Mouse (Mus musculus): ENCODE measurements at regions not wholly inside any gene's neighbourhood (a gene's known extent, or its start where the extent isn't known, plus 50 kb on each side); places are given as distances from the start of the nearest gene placed in this dataset.

DNA sequence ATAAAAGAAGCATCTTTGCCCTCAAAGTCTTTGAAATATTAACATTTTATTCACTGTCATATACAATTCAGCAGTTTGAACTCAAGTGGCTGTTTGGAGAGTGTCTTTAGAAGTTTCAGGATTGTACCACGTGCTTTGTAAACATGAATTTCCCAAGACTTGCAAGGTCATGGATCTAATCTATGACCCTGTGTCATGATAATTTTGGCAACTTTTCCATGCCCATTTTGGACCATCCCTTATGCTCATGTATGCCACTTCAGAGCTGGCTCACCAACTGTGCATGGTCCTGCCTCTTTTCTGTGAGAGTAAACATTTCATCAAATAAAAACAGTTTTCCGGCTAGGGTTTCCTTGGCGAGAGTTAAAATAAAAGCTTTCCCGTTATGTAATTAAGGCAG is 347.1 kb upstream of the Zeb2 start:
- DNase-seq, result no peak

DNA sequence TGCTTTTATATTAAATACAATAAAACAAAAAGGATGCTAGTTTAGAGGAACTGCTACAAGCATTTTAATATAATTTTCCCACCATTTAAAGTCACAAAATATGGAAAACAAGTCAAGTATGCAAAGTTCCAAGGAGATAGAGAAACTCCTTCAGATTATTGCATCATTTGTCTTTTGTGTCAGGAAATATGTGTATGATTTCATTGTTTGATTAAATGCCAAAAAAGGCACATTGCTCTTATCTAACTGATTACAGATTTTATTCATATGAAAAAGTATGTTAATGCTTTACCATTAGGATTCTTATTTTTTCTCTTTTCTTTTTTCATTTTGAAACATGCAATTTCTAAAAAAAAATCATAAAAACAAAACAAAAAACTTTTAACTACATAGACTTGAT is 342.2 kb upstream of the Zeb2 start:
- no peak for DNase-seq

GRCm38 (mm10) chr2:45454811-45455210 is 337.6 kb upstream of the Zeb2 start:
- no peak for DNase-seq

DNA sequence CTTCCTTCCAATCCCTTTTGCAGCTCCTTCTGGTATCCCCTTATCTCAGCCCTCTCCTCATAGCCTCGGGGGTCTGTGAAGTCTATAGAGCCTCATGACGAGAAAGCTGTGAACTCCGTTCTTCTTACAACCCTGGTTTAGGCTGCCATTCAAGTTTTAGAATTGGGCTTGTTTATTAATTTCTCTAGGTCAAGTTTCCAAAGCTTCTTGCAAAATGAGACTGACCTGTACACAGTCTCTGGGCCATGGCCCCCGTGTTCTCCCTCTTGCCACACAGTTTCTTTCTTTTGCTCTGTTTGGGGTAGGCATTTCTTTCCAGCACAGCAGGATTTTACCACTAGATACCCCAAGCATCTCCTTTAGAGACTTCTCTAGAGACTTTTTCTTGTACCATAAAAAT is 322.0 kb upstream of the Zeb2 start:
- no peak for DNase-seq

DNA sequence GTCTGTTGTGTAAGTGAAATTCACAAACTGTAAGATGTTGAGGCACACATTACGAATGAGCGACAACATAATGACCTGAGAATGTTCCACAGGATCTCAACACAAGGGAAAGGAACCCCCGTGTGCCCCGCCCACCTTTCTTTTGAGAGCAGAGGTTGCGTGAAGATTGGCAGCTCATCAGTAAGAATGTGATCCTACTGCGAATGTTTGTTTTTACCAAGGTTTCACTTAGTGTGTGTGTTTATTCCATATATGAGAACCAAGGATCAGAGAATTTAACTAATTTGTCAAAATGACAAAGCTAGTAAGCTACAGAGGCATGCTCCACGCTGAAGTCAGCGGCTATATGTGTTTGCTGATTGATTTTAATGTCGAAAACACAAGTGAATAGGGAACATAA is 321.5 kb upstream of the Zeb2 start:
- DNase-seq, result no peak

DNA sequence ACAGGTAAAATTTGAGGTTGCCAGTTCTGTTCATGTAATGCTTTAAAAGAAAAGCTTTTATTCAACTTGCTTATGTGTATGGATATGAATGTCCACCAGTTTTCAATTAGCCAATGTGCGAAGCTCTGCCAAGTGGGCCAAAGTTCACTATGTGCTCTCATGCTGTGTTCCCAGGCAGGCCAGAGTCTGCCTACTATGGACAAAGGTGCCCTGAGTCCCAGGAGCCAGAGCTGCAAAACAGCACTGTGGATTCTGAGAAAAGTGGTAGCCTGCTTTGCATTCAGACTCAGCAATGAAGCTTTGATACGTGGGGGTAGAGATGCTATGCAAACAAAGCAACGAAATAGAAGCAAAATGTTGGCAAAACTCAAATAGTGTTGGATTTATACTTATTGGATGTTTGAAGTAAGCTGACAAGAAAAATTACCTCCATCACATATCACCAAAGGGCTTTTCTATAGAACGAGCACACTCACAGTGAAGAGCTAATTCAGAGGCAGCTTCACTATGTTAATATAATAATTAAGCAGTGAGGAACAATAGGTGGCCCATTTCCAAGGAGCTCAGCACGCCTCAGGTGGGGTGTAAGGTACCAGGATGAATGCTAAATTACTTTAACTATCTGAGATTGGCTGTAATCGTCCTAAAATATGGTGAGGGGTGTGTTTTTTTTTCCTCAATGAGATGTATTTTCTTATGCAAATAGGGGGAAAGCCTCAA is 318.2 kb upstream of the Zeb2 start:
- no peak for DNase-seq

DNA sequence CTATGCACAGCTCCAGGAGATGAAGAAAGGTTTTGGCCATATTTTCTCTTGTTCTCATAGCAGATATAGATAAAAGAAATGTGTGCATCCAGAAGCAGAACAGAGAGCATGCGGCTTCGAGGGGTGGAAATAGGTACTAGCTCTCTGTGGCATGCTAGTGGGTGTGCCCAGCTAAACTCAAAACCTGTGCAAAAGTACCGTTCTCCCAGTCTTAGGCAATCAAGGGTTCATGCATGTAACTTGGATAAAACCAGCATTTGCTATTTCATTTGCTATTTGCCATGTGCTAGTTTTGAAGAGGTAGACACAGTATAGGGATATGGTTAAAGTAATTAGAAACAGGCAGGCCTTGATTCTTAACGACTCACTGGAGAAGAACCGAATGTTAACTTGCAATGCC is 317.6 kb upstream of the Zeb2 start:
- DNase-seq, result no peak

GRCm38 (mm10) chr2:45434169-45434568 is 317.0 kb upstream of the Zeb2 start:
- DNase-seq, result no peak

GRCm38 (mm10) chr2:45431366-45431765 is 314.2 kb upstream of the Zeb2 start:
- DNase-seq, result no peak

DNA sequence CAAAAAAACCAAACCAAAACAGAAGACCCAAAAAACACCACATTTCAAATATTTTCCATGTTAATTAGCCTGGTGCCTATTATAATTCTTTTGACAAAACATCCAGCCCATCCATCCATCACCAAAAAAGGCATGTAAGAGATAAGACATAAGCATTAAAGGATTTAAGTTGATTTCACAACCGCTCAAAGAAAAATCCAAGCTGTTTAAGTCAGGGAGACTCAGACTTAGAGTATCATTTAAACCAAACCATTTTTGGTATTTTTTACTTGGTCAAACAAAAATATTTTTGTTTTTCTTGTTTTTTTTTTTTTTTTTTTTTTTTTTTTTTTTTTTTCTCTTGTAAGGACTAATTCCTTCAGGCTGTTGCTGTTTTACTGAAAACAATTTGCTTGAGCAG is 304.6 kb upstream of the Zeb2 start:
- DNase-seq, result no peak

DNA sequence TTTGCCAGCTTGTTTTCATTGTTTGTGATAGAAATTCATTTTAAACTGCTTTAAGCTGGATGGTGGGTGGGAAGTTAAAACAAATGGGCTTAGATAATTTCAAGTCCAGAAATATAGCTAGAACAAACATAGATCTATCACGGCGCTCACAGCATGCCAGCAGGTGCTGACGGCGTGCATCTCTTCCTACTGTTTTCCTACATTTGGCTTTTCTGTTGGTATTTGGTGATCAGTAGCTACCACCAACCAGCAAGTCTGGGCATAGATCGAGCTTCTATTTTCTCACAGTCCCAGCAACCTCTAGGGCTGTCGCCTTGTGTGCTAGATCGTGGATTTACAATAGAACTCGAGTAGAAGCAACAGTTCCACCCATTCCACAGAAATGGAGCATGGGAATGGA is 290.9 kb upstream of the Zeb2 start:
- peak; percentile 22 for DNase-seq

DNA sequence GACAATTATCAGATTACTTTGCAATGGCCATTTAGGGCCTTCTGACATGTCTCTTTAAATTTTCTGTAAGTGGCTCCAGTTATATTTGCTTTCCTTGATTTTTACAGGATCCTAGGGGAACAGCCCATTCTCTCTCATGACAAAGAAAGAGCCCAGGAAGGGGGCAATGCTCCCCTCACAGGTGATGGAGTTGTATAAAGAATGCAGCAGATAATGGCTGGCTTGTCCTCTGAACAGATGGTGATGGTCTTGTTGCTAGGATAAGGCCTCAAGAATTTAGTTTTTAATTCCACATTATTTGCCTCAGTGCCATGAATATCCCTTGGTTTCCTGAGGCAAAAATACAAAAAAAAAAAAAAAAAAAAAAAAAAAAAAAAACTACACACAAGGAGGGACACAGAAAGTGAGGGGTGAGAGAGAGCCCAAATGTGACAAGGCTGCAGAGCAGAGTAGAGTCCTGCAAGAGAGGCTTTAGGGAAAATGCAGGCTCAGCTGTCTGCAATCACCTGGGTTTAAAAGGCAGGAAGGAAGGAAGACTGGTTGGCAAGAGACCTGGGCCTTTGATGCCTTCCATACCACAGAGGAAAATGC is 272.8 kb upstream of the Zeb2 start:
- no peak for DNase-seq

- no peak for DNase-seq
Measured at GRCm38 (mm10) chr2:45371268-45371667, 254.1 kb upstream of the Zeb2 start.

DNA sequence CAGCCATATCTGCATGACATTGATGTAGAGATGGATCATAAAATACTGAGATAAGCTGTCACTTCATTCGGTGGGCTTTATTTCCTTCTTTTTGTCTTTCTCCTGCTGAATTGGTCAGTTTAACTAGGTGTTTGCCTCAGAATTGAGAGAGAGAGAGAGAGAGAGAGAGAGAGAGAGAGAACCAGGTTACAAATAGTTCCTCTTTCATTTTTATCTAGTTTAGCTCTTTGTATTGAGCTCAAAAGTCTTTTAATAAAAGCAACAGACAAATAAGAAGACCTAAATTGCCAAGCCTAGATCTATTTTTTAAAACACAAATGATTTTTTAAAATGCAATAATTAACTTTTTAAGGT is 253.4 kb upstream of the Zeb2 start:
- DNase-seq, result no peak

DNA sequence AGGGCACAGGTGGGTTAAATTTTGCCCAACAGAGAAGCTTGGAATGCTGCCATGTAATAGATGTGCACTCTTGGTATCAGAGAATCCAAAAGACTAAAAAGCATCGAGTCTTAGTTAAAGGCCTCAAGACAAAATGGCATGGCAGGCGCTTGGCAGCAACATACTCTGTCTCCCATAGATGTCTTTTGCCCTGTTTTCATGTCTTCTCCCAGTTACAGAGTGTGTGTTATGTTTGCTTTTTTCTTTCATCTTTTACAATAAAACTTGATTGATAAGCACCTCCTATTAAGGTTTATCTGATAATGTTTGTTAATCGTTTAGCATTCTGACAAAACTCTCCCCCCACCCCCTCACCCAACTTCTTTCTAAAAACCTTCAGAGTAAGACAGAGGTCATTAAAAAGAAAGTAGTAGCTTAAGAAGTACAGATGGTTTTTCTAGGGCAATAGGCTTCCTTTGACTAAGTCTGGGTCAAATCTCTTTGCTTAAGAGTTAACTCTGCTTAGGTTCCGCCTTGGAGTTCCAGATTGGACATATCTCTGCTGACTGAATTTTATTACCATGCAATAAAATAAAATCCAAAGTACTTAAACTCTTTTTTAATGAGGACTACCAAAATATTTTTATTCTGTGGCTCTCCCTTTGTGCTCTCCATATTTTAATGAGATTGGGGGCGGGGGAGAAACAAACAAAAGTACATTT is 252.9 kb upstream of the Zeb2 start:
- DNase-seq, result no peak

GRCm38 (mm10) chr2:45369432-45369831 is 252.2 kb upstream of the Zeb2 start:
- no peak for DNase-seq

DNA sequence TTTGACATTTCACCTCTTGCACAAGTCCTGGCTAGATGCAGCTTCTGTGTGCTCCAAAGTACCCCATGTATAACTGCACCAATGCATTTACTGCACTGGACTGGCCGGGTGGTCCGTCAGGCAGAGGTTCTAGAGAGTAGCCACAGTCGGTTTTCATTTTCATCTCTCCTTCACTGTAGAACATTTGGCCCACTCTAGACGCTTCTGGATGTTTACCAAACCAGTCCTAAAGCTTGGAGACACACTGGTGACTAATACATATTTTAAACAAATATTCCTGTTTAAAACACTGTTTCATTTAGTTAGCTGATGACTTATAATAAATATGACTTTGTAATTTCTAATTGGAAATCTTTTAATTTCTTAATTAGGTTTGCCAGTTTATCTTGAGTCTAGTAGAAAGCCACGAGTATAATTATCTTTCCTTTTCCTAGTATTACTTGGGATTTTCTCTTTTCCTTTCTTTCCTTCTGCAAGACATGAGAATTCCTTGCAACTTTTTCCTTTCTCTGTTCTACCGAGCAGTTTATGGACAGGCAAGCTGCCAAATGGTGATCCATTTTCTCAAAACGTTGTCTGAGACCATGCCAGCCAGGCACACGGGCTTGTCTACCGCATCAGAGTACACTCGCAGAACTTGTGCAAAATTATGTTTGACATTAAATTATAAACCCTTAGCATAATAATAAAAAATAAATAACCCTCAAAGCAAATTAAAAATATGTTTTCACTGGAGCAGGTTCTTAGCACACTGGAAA is 250.4 kb upstream of the Zeb2 start:
- DNase-seq, result no peak

GRCm38 (mm10) chr2:45357266-45357665 is 240.1 kb upstream of the Zeb2 start:
- DNase-seq, result no peak

GRCm38 (mm10) chr2:45356558-45357170 is 239.5 kb upstream of the Zeb2 start:
- DNase-seq, result no peak

DNA sequence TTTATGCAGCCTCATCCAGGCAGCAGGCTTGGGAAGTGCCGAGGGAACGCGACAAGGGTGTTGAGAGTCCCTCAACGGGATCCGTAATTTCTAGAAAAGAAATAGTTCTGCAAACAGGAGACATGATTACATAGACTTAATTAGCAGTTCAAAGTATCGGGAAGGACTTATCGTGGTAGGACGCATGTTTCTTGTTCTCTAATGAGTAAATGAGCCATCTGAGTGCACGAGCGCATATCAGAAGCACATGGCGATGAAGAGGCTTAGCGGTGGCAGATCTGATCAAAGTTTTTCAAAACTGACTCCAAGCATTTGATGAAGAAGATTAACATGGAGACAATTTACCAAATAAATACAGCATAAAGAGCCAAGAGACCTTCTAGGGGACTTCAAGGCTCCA is 238.8 kb upstream of the Zeb2 start:
- no peak for DNase-seq

DNA sequence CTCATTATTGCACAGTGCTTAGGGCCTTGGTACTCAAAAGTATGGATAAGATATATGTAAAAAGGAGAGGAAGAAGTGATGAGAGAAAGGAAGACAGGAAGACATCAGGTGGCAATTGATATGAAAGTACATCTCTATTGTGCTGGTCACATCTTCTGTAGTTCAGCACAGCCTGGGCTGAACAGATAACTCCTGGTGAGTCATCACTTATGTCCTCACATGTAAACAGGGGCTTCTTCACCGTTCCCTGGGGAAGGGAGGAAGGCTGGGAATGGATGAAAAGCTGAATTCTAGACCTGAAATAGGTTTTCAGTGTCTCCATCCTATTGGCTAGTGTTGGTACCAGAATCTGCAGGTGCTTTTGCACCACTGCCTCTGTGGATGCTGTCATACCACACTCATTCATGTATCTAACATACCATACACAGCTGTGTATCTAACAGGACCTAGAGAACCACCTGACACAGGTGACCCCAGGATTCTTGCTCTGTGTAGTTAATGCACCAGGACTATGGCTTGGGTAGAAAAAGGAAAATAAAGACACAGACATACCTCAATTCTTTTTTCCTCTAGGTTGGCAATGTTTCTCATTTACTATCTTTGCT is 234.4 kb upstream of the Zeb2 start:
- DNase-seq, result no peak

DNA sequence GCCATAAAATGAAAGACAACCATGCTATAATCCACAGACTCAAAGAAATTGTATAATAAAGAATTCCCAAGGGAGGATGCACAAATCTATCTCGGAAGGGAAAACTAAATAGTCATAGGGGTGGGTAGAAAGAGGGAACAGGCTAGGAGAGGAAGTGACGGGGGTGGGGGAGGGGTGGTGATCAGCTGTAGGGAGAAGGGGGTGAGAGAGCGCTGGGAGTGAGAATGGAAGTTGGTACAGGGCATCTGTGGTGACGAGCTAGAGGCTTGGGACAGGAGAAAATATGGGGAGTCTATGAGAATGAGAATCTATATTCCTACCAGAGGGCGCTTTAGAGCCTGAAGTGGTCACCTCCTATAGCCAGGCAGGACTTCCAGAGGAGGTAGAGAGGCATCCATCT is 229.2 kb upstream of the Zeb2 start:
- no peak for DNase-seq

- no peak for DNase-seq
Measured at GRCm38 (mm10) chr2:45339866-45340265, 222.7 kb upstream of the Zeb2 start.
